Mouse (Mus musculus) ES-Bruce4 (cell line): ENCODE measurements at regions not wholly inside any gene's neighbourhood (a gene's known extent, or its start where the extent isn't known, plus 50 kb on each side); places are given as distances from the start of the nearest gene placed in this dataset.

Experiments
- EP300 ChIP-seq: IDR thresholded peaks from 2 replicates; pipeline ENCODE4 v1.6.1; 2011; ENCODE audit warnings: low read depth, low read length; ENCODE audit not compliant: insufficient read depth
- POLR2A ChIP-seq: IDR thresholded peaks from one replicate; pipeline ENCODE4 v1.8.1; 2011; ENCODE audit warnings: low read length; ENCODE audit not compliant: insufficient read depth

DNA sequence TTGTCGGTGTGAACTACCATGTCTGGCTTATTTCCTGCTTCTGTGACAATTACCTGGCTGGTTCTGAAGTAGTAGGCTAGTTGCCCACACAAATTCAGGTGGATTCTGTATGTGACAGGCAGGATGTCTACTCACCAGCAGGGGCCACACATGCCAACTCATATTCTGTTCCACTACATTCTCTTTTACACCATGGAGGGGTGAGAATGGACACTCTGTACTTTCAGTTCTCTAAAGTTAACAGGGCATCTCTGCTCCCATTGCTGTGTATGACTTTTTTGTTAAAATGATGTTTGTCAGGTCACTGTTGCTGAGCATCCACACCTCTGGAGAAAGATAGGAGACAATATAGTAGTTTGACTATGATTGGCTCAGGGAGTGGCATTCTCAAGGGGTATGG is 232.3 kb upstream of the Thrb start:
- TF ChIP-seq POLR2A, result no peak
- TF ChIP-seq EP300, result no peak
